Mouse (Mus musculus) subcutaneous adipose tissue, adult 2 months (tissue): Measurements from ENCODE around the gene Kctd4. TPM values are rescaled to one million over a fixed set of nuclear protein-coding genes. Genes with fewer than 3 reads are reported as not detected.

Source experiments
- polyA plus RNA-seq: library from polyadenylated mRNA; depleted of rRNA; stranded (reverse); fragments of >200 nt; gene quantifications from 2 replicates; pipeline ENCODE4 v1.2.3, GENCODE M21; 2012; ENCODE audit warnings: low replicate concordance; rRNA removed

Kctd4 gene
- polyA plus RNA-seq = 0.54 TPM in 1 of 2 replicates, not detected in the other

DNA sequence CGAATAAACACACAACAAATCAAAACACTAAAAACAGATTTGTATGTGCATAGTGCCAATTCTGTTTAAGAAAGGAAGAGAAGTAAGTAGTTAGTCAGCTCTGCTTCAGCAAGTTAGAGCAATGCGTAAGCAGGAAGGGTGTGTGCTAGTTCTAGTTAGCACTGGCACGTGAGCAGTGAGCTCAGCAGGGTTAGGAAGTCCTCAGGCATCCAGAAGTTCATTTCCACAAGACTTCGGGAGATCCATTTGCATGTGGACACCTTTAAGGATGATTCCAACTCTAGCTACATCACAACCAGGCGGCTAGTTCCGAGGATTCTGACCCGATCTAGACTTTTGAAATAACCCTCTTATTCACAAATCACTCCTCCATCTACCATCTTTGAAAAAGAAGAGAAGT lies at the start of gene Kctd4:
Gene Kctd4, plus strand, starts transcription at position 244 of the 400 bp plus-strand sequence.

GRCm38 (mm10) chr14:76010102-76011061 lies 55.6 kb downstream of the Kctd4 start, which contains the start of gene Gtf2f2:
Gene Gtf2f2 (minus strand): TSS chr14:76010865.

Other genes starting within 250 kb of the Kctd4 start
- 10.1 and 18.0 TPM in 2 replicates for gene Cog3, start 200.5 kb upstream of the Kctd4 start, polyA plus RNA-seq
- gene Slc25a30, start 168.0 kb upstream of the Kctd4 start, polyA plus RNA-seq = 5.9 and 9.7 TPM in 2 replicates
- gene Tpt1, start 109.9 kb upstream of the Kctd4 start, polyA plus RNA-seq = 1,171 and 2,755 TPM in 2 replicates
- gene Gtf2f2, start 55.9 kb downstream of the Kctd4 start, polyA plus RNA-seq = 2.9 and 6.9 TPM in 2 replicates
- 5.3 and 6.4 TPM in 2 replicates for gene Gpalpp1, start 155.8 kb downstream of the Kctd4 start, polyA plus RNA-seq
- 1.9 and 4.8 TPM in 2 replicates for gene Nufip1, start 155.9 kb downstream of the Kctd4 start, polyA plus RNA-seq